Mouse (Mus musculus): ENCODE measurements around the gene Tnfaip2.

Gene Tnfaip2

DNA sequence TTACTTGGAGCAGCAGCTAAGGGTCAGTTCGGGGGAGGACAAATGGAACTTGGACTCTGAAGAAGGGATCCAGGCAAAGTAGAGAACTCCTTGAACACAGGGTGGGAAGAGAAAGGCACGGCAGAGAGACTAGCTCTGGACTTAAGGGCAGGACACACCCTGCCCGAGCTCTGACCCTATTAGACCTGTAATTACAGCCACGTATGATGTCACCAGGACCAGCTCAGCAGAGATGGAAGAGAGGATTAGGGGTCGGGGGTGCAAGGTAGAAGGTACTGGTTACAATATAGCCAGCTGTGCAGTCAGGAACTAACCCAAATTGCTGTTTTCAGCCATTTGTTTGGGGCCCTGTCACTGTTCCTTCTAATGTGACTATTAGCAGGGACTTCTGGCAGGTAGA lies 19.4 kb upstream of the Tnfaip2 start:
- no peak for TF ChIP-seq GATA4 (IDR thresholded peaks at IDR 0.05; ENCODE audit: insufficient replicate concordance, low read length)

DNA sequence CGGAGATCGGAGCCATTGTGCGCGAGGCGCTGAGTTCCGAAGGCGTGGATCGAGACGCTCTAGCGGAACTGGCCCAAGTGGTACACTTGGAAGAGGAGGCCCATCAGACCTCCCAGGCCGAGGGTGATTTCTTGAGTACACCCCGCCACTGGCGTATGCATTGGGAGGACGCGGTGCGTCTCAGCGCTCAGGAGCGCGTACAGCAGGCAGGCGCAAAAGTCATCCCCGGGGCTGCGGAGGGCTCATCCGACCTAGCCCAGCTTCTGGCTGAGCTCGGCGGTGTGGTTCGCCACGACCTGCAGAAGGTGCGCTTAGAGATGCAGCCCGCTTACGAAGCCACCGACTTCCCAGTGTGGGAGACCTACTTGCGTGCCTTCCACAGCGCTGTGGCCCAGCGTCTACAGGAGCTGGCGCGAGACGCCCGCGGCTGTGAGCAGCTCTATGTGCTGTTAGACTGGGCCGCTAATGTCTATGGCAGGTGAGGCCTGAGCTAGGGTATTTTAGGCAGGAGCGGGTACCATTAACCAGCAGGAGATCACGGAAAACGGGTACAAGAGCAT lies 18.6 kb upstream of the Tnfaip2 start:
- TF ChIP-seq GATA4 (IDR thresholded peaks at IDR 0.05; ENCODE audit: insufficient replicate concordance, low read length): no peak

DNA sequence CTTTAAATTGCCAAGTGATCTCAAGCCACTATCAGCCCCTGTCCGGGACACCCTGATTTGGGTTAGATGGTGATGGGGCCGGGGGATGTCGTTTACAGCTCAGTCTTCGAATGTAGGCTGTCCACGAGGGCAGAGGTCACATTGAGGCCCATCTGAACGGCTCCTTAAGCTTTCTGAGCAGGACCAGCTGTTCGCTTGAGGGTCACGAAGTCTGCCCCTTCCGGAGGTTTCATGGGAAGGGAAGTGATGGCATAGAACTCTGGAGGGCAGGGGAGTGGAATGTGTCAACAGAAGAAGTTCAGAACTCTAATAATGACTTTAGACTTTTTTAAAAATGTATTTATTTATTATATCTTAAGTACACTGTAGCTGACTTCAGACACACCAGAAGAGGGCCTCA lies 17.7 kb upstream of the Tnfaip2 start:
- no peak for TF ChIP-seq GATA4 (IDR thresholded peaks at IDR 0.05; ENCODE audit: insufficient replicate concordance, low read length)

DNA sequence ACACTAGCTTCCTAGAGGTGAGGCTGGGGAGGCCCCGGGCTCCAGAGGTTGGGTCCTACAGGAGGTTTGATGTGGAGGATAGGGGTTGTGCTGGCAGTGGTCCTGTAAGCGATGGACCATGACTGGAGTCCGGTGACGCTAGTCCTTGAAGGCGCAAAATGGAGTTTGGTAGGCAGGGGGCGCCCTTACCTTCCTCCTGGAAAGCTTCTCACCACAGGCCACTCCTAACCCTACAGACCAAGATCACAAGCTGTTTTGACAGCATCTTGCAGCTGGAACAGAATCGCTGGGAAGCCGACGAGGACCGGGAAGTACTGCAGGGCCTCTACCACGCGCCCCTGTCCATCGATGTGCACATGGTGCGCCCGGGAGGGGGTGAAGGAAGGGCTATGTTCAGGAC lies 17.0 kb upstream of the Tnfaip2 start:
- no peak for TF ChIP-seq GATA4 (IDR thresholded peaks at IDR 0.05; ENCODE audit: insufficient replicate concordance, low read length)

DNA sequence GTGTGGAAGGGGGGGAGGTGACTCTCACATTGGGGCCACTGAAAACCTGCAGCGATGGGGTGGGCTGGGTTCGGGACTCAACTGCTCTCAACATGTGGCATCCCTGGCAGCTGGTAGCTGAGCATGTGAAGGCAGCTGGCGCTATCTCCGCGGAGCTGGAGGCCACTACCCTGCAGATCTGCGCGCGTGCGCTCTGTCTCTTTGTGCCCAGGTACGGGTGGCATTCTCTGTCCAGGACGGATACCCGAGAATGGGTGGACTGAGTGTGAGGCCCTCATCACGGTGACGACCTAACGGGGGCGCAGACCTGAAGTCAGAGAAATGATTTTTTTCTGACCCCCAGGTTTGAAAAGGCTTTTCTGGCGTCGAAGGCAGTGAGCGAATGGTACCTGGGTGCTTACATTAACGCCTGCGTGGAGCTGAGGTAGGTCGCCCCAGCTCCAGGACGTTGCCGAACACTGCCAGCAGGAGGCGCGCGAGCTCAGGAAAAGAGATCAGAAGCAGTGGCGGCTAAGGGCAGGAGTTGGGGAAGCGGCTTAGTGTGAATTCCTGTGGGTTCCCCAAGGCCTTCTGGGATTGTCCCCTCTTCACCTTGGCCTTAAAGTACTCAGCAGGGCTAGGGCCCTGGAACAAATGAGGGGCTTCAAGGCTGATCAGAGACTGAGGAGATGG lies 16.3 kb upstream of the Tnfaip2 start:
- no peak for TF ChIP-seq GATA4 (IDR thresholded peaks at IDR 0.05; ENCODE audit: insufficient replicate concordance, low read length)

DNA sequence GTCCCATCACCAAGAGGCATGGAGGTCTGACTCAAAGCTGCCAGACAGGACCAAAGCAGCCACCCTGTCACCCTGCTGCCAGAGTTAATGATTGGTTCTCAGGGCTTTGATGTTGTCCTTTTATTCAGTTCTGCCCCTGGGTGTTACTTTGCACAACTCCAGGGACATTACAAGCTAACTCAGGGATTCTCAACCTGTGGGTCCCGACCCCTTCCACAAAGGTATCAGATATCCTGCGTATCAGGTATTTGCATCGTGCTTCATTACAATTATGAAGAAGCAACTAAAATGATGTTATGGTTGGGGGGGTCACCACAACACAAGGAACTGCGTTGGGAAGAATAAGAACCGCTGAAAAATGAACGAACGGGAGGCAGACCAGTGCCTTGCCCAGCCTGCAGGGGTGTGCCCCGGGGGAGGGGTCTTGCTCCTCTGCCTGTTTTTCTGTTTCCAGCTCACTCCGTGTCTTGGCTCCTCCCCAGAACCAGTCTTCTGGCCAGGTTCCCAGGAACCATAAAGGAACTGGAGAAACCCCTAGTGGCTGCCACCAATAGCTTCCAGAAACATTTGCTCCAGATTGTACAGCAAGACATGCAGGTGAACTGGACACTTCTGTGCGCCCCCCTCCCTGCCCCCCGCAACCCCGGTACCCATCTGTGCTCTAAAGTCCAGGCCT lies 14.7 kb upstream of the Tnfaip2 start:
- TF ChIP-seq GATA4 (IDR thresholded peaks at IDR 0.05; ENCODE audit: insufficient replicate concordance, low read length): no peak

DNA sequence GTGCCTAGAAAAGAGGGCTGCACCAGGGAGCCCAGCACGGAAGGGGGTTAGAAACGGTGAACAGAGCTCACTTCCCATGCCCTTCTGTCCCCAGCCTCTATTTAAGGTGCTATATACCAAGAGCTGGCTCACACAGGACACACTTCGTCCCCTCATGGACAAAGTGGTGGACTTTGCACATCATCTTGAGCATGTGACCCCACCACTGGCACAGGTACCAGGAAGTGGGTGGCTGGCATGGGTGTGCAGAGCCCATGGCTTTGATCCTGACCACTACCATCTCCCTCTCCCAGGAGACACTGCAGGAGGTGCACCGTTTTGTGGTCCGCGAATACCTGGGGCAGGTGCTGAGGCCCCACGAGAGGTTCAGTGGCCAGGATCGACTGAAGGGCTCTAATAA lies 13.9 kb upstream of the Tnfaip2 start:
- TF ChIP-seq GATA4 (IDR thresholded peaks at IDR 0.05; ENCODE audit: insufficient replicate concordance, low read length): no peak

DNA sequence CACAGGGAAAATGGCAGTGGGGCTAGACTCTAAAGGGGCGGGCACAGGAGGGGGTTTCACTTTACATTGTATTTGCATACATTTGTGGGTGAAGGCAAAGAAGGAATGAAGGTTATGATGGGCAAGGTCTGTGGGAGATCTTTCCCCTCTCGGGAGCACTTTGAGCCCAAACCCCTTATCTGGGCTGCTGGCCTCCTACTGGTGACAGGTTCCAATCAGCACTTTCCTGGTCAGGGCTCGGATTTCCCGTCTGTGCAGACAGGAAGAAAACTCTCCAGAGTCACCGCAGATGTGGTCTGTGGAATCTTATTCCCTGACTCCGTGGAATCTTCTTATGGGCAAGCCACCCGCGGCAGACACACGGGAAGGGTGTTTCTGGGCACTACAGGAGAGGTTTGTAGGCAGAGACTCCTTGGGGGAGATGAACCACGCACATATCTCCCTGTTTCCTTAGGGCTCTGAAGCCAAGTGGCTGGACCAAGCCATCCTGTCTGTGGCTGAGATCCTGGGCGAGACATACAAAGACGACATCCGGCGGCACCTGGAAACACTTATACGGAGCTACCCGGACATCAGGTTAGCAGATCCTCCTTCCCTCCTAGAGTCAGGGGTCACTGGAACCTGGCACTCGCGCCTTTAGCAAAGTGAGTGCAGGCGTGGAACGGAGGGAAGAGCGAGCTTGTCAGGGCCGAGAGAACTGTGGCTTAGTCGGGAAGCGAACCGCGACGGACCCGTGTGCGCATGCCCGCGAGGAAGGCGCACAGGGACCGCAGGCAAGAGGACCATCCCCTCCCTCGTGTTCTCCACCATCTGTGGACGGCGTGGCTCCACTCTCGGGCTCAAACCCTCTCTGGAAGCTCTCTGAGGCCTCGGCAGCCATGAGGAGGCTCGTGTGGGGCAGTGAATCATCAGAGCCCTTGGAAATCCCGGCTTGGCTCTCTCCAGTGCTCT lies 13.0 kb upstream of the Tnfaip2 start:
- TF ChIP-seq GATA4 (IDR thresholded peaks at IDR 0.05; ENCODE audit: insufficient replicate concordance, low read length): peak; percentile 80; the same call in 1 of the 2 replicates

DNA sequence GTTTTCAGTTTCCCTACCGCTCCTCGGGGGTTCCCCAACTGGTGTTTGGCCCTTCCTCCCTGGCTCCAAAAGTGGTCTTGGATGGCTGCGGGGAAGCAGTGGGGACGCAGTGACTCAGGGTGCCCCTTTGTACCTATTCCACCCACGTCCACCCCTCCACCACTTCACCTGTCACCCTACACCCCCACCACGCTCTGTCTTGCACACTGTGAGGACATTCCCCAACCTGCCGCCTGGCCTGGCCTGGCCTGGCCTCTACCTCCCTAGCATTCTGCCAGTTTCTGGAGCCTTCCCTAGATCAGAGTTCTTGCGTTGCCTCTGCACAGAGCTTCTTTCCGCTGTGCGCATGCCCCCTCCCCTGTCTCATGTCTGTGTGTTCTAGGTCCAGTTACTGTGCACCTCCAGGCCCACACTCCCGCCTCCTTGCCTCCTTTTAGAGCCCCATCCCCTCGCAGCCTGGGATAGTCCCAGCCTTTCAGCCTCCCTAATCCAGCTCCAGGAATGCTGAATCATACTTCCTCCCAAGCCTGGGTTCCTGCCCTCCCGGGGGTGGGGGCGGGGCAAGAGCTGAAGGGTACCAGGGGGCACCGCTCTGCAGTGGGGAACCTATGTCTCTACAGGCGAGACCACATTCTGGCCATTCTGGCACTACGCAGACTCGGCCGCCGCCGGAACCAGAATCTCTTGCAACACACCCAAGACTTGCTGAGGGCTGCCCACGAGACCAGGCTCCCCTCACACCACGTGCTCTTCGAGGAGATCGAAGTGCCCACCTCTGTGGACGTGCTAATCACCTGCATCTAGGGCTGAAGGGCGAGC lies 12.0 kb upstream of the Tnfaip2 start:
- TF ChIP-seq GATA4 (IDR thresholded peaks at IDR 0.05; ENCODE audit: insufficient replicate concordance, low read length): no peak

DNA sequence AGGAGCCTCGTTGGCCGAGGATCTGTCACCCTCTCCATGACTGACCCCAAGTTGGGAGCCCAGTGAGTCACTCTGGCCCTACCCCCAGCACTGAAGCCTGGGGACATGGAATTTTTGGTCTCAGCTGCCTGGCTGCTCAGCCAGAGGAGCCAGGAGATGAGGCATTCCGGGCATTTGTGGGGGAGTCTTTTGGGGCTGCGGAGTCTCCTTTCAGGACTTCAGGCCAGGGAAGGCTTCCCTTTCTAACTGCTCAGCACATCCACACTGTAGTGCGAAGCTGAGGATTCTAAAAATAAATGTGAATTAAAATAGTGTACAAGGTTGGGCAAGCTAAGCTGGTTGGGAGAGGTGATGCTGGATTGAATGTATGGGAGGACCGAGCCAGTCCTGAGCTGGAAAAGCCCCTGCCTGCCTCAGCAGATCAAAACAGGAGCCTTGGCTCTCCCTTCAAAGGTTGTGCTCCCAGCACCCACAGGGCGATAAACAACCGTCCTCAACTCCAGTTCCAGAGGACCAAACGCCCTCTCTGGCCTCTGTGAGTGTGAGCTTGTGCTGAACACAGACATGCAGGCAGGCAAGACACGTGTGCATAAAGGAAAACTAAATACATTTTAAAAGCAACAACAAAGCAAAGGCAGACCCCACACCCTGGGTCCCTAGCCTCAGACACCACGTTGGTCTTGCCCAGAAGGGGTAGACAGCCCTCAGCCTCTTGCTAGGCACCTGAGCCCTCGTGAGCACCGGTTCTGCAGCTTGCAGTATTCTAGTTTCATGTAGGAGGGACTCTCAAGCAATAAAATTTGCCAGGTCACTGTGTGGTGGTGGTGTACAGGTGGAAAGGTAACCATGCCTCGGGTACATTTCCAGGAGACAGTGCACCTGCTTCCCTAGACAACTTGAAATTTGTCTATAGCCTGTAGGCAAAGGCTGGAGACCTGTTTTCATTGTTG lies 11.1 kb upstream of the Tnfaip2 start:
- no peak for TF ChIP-seq GATA4 (IDR thresholded peaks at IDR 0.05; ENCODE audit: insufficient replicate concordance, low read length)

DNA sequence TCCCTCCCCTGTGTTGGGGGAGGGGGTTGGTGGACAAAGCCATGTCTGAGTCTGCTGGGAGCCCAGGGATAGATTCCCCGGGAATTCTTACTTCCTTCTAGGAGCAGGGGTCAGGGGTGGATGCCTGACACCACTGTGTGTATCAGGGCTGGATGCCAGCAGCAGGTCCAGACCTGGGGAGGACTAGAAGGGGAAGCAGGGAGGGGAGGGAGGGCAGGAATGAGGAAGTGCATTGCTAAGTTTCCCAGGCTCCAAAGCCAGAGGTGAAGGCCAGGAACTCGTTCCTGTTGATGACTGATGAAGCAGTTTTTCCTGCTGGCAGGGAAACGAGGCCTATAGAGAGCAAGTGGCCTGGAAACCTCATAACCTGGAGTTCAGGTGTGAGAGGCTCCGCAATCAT lies 10.2 kb upstream of the Tnfaip2 start:
- TF ChIP-seq GATA4 (IDR thresholded peaks at IDR 0.05; ENCODE audit: insufficient replicate concordance, low read length): 0 out of 2 replicates have a peak, but pooled peaks have one; percentile 4

DNA sequence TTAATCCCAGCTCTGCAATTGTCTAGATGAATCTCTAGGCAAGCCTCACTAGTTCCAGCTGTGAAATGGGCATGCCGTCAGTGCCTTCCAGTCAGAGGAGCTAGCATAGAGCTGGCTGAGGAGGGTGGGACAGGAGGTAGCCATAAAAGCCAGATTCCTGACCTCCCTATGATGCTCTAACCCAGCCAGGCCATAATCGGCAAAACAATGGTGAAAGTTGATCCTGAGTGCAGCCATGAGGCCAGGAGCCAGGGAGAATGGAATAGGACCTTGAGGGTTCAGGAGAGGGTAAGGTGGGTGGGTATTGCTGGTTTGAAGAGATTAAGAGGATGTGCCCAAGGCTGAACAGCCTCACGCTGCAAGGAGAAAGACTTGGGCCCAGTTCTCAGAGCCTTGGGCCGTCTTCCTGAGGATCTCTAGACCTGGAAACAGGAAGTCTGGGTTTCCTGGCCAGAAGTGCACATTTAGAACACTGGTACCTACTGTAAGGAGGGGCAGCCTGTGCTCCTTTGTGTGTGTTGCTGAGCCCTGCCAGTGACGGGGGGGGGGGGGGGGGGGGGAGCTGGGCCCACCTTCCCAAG lies 9.4 kb upstream of the Tnfaip2 start:
- TF ChIP-seq GATA4 (IDR thresholded peaks at IDR 0.05; ENCODE audit: insufficient replicate concordance, low read length): no peak

DNA sequence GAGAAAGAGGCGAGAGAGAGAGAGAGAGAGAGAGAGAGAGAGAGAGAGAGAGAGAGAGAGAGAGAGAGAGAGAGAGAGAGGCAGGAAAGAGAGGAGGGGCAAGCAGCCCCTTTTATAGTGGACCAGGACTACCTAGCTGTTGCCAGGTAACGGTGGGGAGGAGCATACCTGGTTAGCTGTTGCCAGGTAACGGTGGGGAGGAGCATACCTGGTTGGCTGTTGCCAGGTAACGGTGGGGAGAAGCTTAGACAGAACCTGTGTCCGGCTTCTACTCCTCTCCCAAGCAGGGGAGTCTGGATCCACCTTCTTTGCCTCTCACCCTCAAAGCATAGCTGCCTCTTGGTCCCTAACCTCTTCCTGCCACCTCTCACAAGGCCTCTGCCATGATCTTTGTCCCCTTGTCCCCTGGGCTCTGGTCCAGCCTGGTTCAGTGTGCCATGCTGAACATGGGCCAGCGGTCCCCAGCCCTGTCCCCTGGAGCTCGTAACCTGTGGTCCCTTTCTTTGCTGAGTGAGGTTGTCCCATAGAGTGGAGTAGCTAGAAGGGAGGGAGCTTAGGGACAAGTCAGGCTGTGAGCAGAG lies 8.0 kb upstream of the Tnfaip2 start:
- no peak for TF ChIP-seq GATA4 (IDR thresholded peaks at IDR 0.05; ENCODE audit: insufficient replicate concordance, low read length)

All from liver, adult (tissue).